Mouse (Mus musculus) splenic B cell, adult 2 months (primary cell): Measurements from ENCODE around the gene Etnk1.
"Not testable (repeated sequence)": the region's sequence is repeated elsewhere in the genome, so short reads cannot be mapped to it uniquely, and the experiment has no call there.

Experiments used
- DNase-seq: peaks from one replicate; pipeline ENCODE4 v3.0.0-alpha.2; 2011; ENCODE audit warnings: low read depth, low spot score
- H3K27me3 ChIP-seq: 2 replicates; pipeline ENCODE4 v1.6.1; 2012; ENCODE audit warnings: mild to moderate bottlenecking, low read length, moderate library complexity, mixed read lengths; ENCODE audit not compliant: control insufficient read depth, poor library complexity, insufficient read depth, severe bottlenecking
- H3K36me3 ChIP-seq: 2 replicates; pipeline ENCODE4 v1.6.1; 2012; ENCODE audit warnings: mild to moderate bottlenecking, low read length, moderate library complexity, mixed read lengths; ENCODE audit not compliant: control insufficient read depth, poor library complexity, insufficient read depth, severe bottlenecking

Gene Etnk1

DNA sequence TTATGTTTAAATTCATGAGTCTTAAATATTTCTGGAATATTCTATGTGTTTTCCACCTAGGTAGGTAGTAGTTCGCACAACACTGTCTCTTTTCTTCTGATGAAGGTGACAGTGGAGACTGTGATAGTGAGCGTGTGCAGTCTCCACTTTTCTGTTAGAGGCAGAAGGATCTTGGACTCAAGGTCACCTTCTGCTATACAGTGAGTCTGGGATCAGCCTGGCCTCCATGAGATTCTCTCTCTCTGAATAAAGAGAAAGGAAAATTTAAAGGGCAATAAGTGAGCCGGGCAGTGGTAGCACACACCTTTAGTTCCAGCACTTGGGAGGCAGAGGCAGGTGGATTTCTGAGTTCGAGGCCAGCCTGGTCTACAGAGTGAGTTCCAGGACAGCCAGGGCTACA, 24.2 kb upstream of the Etnk1 start:
- DNase-seq: no peak
- H3K36me3 ChIP-seq: no peaks in the 10 kb centered on the region
- no peaks in the 10 kb centered on the region for H3K27me3 ChIP-seq

DNA sequence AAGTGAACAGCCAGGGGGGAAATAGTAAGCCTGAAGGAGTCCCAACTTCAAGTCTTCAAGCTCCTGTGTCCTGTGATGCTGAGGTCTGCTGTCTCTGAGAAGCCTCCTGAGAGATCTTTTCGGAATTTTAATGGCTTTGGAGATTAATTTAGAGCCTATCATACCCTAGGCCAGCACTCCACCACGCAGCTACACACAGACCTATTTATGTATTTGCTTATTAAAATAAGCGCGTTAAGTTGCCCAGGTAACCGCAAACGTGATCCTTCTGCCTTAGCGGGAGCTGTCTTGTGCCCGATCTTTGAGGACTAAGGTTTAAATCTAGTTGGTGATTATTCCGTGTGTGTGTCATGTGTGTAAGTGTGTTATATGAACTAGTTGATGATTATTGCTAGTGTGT, 23.7 kb upstream of the Etnk1 start:
- DNase-seq: no peak
- Histone ChIP-seq H3K27me3 (no peaks in the 10 kb centered on the region), H3K36me3 (no peaks in the 10 kb centered on the region)

DNA sequence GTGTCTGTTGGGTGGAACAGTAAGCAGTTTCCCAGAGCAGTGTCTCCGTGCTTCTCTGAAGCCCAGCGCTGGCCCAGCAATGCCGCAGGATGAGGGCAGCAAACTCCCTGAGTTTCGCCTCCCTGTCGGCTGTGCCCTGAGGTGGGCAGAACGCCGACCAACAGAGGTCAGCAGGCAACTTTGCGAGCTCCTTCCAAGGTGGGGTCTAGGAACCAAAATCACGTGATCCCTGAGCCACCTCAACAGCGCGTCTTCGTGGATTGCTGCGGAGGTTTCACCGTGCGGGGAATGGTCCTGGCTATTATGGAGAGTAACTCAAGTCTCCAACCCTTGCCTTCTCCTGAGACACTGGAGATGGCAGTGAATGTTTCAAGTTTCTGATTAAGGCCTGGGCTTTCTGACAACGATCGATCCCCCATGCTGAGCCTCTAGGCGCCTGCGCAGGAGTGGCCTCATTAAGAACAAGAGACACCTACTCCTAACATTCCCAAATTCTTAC, 23.2 kb upstream of the Etnk1 start:
- Histone ChIP-seq H3K27me3 (no peaks in the 10 kb centered on the region), H3K36me3 (no peaks in the 10 kb centered on the region)
- no peak for DNase-seq

DNA sequence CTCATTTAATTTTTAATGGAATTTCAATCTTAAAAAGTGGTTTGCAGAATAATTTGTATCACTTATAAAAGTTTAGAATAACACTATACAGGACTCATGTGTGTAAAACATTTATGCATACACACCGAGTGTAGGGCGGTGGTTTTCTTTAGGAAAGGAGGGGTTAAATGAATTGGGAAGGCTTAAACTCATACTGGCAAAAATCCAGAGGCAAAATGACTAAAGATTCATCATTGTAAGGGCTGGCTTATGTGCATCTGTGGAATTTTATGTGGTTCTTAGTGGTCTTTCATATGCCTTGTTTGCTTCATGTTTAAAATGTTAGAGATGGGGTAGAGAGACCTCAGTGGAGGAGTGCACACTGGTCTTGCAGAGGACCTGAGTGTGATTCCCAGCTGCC, 22.5 kb upstream of the Etnk1 start:
- Histone ChIP-seq H3K27me3 (no peaks in the 10 kb centered on the region), H3K36me3 (no peaks in the 10 kb centered on the region)
- DNase-seq: no peak

DNA sequence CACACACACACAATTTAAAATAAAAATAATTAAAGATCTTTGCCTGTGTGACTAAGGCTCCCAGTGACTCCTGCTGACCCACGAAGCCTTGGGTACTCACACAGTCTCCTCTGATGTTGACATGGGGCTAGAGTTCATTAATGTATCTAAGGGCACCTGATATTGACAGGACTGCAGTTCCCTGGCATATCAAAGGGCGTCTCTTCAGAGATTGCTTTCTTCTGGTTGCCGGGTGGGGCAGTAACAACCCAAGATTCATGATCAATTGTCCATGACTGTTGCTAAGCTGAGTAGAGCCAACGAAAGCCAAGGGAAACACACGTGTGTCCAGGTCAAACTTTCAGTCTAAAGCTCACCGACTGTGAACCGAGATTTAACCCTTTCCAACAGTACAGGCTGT, 22.0 kb upstream of the Etnk1 start:
- Histone ChIP-seq H3K36me3 (no peaks in the 10 kb centered on the region), H3K27me3 (no peaks in the 10 kb centered on the region)
- DNase-seq: peak; percentile 88

DNA sequence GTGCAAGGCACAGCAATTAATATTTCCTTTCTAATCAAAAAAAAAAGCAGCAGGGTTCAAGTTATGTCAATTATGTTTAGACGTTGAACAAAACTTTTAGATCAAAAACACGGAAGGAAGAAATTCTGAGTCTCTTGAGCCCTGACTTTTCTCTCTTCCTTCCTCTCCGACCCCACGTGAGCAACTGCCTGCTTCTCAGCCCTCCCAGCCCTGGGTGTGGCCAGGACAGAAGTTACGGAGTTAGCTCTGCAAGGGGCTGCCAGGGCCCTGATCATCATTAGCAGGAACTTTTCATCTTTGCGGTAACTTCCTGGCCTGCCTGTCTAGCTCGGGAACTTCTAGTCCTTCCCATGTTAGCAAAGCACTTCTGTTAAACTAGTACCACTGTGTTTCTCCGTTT, 20.3 kb upstream of the Etnk1 start:
- no peaks in the 10 kb centered on the region for H3K36me3 ChIP-seq
- H3K27me3 ChIP-seq: no peaks in the 10 kb centered on the region
- DNase-seq: peak; percentile 82

DNA sequence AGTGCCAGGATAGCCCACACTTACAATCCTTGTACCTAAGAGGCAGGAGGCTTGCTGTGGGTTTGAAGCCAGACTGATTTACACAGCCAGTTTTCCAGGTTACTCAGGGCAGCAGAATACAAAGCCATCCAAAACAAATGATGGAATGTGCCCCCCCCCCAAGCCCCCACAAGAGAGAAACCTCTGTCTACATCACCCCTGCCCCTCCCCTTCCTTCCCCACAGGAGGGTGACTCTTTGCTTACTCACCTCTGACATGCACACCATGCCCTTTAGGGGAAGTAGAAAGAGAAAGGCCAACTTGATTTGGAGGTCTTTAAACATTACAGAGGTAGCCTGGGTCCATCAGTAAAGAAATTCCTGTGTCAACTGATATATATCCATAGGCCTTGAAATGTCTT, 18.2 kb upstream of the Etnk1 start:
- peak; percentile 53 for DNase-seq
- Histone ChIP-seq H3K27me3 (no peaks in the 10 kb centered on the region), H3K36me3 (no peaks in the 10 kb centered on the region)

DNA sequence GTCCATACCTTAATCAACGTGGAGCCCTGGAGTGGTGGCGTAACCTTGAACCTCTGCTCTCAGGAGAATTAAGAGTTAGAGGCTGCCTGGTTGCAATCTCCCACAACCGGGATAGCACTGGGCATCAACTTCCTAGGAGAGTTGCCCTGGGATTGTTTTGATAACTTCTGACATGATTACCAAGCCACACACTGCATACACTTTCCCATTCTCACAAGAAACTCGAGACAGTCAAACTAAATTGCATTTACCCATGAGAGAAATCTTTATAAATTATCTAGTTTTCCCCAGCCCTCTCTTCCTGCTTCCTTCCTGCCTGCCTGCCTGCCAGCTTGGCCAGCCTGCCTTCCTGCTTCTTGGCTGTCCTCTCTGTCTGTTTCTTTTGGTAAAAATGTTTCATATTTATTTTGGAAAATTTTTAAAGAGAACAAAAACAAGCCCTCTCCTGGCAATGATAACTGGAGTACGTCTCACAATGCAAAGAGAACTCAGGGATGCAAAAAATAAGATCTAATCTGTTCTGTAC, 17.2 kb upstream of the Etnk1 start:
- Histone ChIP-seq H3K27me3 (no peaks in the 10 kb centered on the region), H3K36me3 (no peaks in the 10 kb centered on the region)
- no peak for DNase-seq

DNA sequence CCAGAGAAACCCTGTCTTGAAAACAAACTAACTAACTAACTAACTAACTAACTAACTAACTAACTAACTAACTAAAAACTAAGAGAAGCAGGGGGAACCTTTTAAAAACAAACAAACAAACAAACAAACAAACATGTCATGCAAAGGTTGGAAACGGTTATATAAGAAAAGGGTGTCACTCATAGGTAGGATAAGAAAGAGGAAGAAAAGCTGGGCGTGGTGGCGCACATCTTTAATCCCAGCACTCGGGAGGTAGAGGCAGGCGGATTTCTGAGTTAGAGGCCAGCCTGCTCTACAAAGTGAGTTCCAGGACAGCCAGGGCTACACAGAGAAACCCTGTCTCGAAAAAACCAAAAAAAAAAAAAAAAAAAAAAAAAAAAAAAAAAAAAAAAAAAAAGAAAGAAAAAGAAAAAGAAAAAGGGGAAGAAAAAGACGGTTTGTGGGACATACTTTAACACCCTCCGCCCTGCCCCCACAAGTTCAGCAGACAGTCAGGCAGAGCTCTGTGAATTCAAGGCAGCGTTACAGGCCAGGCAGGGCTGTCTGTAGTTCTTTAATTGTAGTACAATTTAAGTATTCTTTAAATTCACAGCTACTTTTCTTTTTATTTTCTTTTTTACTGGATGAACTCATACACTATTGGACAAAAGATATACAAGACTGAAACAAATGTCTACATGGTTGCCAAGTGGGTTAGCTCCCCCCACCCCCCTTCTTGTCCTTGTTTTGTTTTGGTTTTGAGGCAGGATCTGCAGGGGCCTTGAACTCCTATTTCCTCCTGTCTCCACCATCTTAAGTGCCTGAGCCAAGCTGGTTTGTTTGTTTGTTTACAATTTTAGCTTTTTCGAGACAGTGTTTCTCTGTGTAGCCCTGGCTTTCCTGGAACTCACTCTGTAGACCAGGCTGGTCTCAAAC, 15.7 kb upstream of the Etnk1 start:
- H3K36me3 ChIP-seq, H3K27me3 ChIP-seq: not testable (repeated sequence)
- peak; percentile 67 for DNase-seq

DNA sequence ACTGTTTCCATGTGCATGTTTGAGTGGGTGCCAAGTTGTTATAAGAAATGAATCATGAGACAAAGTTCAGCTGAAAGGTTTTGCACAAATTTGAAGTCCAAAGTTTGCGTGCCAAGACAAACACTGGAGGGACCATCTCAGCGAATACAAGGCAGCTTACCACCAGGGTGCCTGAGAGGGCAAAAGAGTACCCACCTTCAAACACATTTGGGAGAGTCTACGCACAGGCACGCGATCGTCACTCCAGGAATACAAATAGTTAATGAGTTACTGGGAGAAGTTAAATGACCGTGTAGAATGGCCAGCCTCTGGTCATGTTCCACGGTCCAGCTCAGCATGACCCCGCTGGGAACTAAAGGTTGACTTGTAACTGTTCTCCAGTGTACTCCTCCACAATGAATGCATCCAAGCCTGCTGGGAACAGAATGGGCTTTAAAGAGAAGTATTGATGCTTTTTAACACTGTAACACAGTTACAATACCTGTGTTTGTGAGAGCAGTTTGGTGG, 14.6 kb upstream of the Etnk1 start:
- DNase-seq: no peak
- H3K27me3 ChIP-seq: no peaks in the 10 kb centered on the region
- H3K36me3 ChIP-seq: no peaks in the 10 kb centered on the region

DNA sequence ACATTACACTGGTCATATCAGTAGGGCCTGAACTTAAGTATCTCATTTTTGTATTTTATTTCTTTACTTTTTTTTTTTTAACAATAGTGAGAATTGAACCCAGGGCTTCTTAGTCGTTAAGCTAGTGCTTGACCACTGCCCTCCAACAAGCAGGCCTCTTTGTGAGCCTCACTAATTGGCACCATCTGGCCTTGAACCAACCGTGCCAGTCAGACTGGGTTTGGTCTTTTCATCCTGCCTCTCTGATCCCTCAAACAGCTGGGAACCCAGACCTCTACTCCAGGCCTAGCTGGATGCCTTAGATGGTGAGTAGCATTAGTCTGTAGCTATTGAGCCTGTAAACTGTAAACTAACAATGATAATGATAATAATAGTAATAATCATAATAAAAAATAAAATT, 13.9 kb upstream of the Etnk1 start:
- no peaks in the 10 kb centered on the region for H3K36me3 ChIP-seq
- no peaks in the 10 kb centered on the region for H3K27me3 ChIP-seq
- no peak for DNase-seq

DNA sequence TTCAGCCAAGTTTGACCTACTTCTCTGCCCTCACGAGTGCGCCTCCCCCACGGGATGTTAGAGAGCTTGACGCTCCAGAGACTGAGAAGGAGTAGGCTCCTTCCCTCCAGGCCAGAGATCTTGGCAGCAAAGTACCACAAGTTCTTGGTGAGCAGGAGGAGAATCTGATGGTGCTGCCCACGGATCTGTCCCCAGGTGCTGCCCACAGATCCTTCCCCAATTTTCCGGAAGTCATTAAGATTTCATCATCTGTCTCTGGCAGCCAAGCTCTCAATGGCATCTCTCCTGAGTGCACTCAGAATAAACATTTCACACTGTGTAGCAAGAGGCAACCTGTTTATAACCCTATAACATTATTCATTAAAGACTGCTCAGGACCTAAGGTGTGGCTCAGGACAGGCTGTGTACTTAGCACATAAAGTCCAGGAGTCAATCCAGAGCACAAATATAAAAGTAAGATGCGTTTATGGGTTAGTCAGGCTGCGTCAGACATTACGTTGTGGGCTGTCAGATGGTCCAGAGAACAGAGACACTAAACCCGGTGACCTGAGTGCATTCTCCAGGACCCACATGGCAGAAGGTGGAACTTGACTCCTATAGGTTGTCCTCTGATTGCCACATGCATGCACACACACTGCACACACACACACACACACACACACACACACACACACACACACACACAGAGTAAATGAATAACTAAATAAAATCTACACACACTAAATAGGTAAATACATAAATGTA, 13.1 kb upstream of the Etnk1 start:
- peak; percentile 80 for DNase-seq
- H3K27me3 ChIP-seq: no peaks in the 10 kb centered on the region
- H3K36me3 ChIP-seq: no peaks in the 10 kb centered on the region

DNA sequence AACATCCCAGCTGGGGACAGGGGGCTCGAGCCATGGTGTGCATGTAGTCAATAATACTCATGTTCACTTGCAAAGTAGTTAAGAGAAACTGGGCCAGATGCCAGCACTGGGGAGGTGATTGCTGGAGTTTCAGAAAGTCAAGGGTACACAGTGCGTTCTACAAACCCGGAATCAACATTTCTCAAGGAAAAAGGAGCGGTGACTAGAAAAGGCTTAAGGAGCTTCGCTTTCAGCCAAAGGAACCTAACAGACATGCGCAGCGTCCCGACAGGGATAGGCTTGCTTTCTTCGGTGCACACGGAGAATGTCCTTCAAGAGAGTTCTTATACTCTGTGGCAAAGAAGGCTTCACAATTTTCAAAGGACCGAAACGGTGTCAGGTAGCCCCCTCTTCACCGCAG, 12.1 kb upstream of the Etnk1 start:
- no peaks in the 10 kb centered on the region for H3K27me3 ChIP-seq
- no peak for DNase-seq
- no peaks in the 10 kb centered on the region for H3K36me3 ChIP-seq

DNA sequence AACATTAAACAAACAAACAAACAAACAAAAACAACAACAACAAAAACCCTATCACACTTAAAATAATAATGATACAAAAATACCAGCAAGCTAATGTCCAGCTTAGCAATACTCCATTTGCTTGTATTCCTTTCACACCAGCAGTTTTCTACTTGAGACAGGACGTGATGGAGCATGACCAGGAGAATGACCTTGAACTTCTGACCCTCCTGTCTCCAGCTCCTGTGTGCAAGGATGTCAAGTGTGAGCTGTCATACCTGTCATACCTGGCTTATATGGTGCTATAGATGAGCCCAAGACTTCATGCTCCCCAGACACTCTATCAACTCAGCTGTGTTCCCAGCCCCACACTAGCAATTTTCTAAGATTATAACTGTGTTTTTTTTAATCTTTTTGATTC, 11.0 kb upstream of the Etnk1 start:
- Histone ChIP-seq H3K36me3 (no peaks in the 10 kb centered on the region), H3K27me3 (no peaks in the 10 kb centered on the region)
- no peak for DNase-seq

DNA sequence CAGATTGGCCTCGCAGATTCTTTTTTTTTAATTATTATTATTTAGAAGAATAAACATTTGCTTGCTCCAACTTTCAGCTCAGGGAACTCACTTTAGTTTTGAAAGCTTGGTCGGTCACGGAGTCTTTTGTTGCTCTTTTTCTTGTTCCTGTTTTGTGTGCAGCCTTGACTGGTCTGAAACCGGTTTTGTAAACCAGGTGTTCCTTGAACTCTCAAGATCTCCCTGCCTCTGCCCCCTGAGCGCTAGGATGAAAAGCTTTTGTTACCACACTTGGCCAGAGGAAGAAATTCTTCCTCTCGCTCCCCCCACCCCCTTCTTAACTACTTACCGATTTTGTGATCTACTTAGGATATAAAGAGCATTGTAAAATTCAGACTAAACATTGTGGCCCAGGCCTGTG, 10.3 kb upstream of the Etnk1 start:
- peak; percentile 58 for DNase-seq
- H3K27me3 ChIP-seq: no peaks in the 10 kb centered on the region
- no peaks in the 10 kb centered on the region for H3K36me3 ChIP-seq
